Mouse (Mus musculus): Measurements from ENCODE around the gene Gm49776.
"Not testable (repeated sequence)": the region's sequence is repeated elsewhere in the genome, so short reads cannot be mapped to it uniquely, and the experiment has no call there.

Gene Gm49776

GRCm38 (mm10) chr16:18203430-18204091, 54.6 kb downstream of the Gm49776 start:
- DNase-seq (ENCODE audit: inconsistent age in 2 of 2, low spot score in 1 of 2) = no peak

GRCm38 (mm10) chr16:18202061-18202460, 56.1 kb downstream of the Gm49776 start:
- no peak for DNase-seq (ENCODE audit: inconsistent age in 2 of 2, low spot score in 1 of 2)

GRCm38 (mm10) chr16:18201620-18202019, 56.5 kb downstream of the Gm49776 start:
- no peak for DNase-seq (ENCODE audit: inconsistent age in 2 of 2, low spot score in 1 of 2)

GRCm38 (mm10) chr16:18200062-18200461, 58.1 kb downstream of the Gm49776 start:
- DNase-seq (ENCODE audit: inconsistent age in 2 of 2, low spot score in 1 of 2) = no peak

- DNase-seq (ENCODE audit: inconsistent age in 2 of 2, low spot score in 1 of 2) = no peak
These were observed 59.6 kb downstream of the Gm49776 start for GRCm38 (mm10) chr16:18198365-18199098.

- no peak for DNase-seq (ENCODE audit: inconsistent age in 2 of 2, low spot score in 1 of 2)
These were observed 60.2 kb downstream of the Gm49776 start for GRCm38 (mm10) chr16:18197881-18198280.

- DNase-seq (ENCODE audit: inconsistent age in 2 of 2, low spot score in 1 of 2) = not testable (repeated sequence)
These were observed 62.6 kb downstream of the Gm49776 start for GRCm38 (mm10) chr16:18195561-18195960.

Measured in adrenal gland, adult (tissue).